Mouse (Mus musculus) stomach, postnatal 0 days (tissue): ENCODE results near the gene Dcaf7. TPM values are rescaled to one million over a fixed set of nuclear protein-coding genes. Genes with fewer than 3 reads are reported as not detected.
"Not testable (repeated sequence)": the region's sequence is repeated elsewhere in the genome, so short reads cannot be mapped to it uniquely, and the experiment has no call there.

Experiments used
- ATAC-seq: fragments of 200-750 bp; cut with Nextera tagmentation; 2 replicates; pipeline ENCODE4 v1.8.0; 2017; ENCODE audit not compliant: low FRiP score, low TSS enrichment
- DNase-seq: peaks from one replicate; pipeline ENCODE4 v3.0.0-alpha.2; 2016; ENCODE audit warnings: low spot score
- H3K27ac ChIP-seq: fragments of 300-500 bp; sonication (generic); replicated peaks from 2 replicates; pipeline ENCODE4 v1.5.1; 2014; ENCODE audit warnings: mild to moderate bottlenecking, control low read depth
- H3K27me3 ChIP-seq: fragments of 300-500 bp; sonication (generic); 2 replicates; pipeline ENCODE4 v1.6.1; 2014; ENCODE audit warnings: low read length; ENCODE audit not compliant: control insufficient read depth, insufficient read depth
- H3K36me3 ChIP-seq: fragments of 300-500 bp; sonication (generic); 2 replicates; pipeline ENCODE4 v1.6.1; 2014; ENCODE audit warnings: low read length, mixed read lengths; ENCODE audit not compliant: control insufficient read depth, insufficient read depth
- H3K4me1 ChIP-seq: fragments of 300-500 bp; sonication (generic); replicated peaks from 2 replicates; pipeline ENCODE4 v1.6.1; 2014; ENCODE audit warnings: antibody characterized with exemption; ENCODE audit not compliant: control insufficient read depth, insufficient read depth
- H3K4me2 ChIP-seq: fragments of 300-500 bp; sonication (generic); replicated peaks from 2 replicates; pipeline ENCODE4 v1.6.1; 2014; ENCODE audit warnings: low read depth, mild to moderate bottlenecking, control low read depth, moderate library complexity
- H3K4me3 ChIP-seq: fragments of 300-500 bp; sonication (generic); 2 replicates; pipeline ENCODE4 v1.5.1; 2014; ENCODE audit warnings: low read depth, low read length, control low read depth
- H3K9ac ChIP-seq: fragments of 300-500 bp; sonication (generic); 2 replicates; pipeline ENCODE4 v1.6.1; 2014; ENCODE audit warnings: mild to moderate bottlenecking, low read length, control low read depth, mixed read lengths
- H3K9me3 ChIP-seq: fragments of 300-500 bp; sonication (generic); 2 replicates; pipeline ENCODE4 v1.6.1; 2016; ENCODE audit warnings: low read length; ENCODE audit not compliant: control insufficient read depth
- CTCF ChIP-seq: IDR thresholded peaks from 2 replicates; pipeline ENCODE4 v1.5.1; 2016; ENCODE audit warnings: antibody characterized with exemption, low read depth, mild to moderate bottlenecking, moderate library complexity
- EP300 ChIP-seq: optimal IDR thresholded peaks from 2 replicates; pipeline ENCODE3; 2016; ENCODE audit warnings: antibody characterized with exemption
- WGBS: fragments of 180-500 bp; shearing (Covaris S2); extraction: QIAGEN DNeasy Blood & Tissue Kit; methylation state at CpG from one replicate; pipeline ENCODE4 v1.1.7; 2014; 5-methylcytosine and 5-hydroxymethylcytosine counted together
- polyA plus RNA-seq: library from polyadenylated mRNA; unstranded; fragments of >200 nt; fragmentation: Nextera tagmentation; extraction: Ambion mirVana; gene quantifications from 2 replicates; pipeline ENCODE4 v1.2.1, GENCODE M21; 2015

Dcaf7 gene
- polyA plus RNA-seq, 1 experiment from 2014 or later, result 25.9 TPM

GRCm38 (mm10) chr11:106060549-106060948, 23.9 kb downstream of the Dcaf7 start:
- ATAC-seq, result no peak
- H3K4me1 ChIP-seq, result no peaks in the 10 kb centered on the region
- TF ChIP-seq EP300 (no peak), CTCF (no peak)

GRCm38 (mm10) chr11:106061311-106061710, 24.6 kb downstream of the Dcaf7 start:
- Histone ChIP-seq H3K4me1 (no peaks in the 10 kb centered on the region), H3K27ac (no peak overlapping the region), H3K4me2 (no peak overlapping the region), H3K4me3 (no peak overlapping the region), H3K9ac (no peak overlapping the region), H3K9me3 (no peaks in the 10 kb centered on the region), H3K27me3 (no peaks in the 10 kb centered on the region), H3K36me3 (peaks cover 17% of the 10 kb centered on the region; the same call in 1 of the 2 replicates)
- TF ChIP-seq EP300, result no peak
- TF ChIP-seq CTCF, result no peak
- no peak for DNase-seq
- WGBS, result 90% methylated on average over 1 of the region's 1 CpGs
- no peak for ATAC-seq

More at GRCm38 (mm10) chr11:106060549-106060948, 23.9 kb downstream of the Dcaf7 start:
- DNase-seq, result no peak
- Histone ChIP-seq H3K36me3 (peaks cover 22% of the 10 kb centered on the region), H3K9me3 (no peaks in the 10 kb centered on the region), H3K4me2 (no peak overlapping the region), H3K27me3 (no peaks in the 10 kb centered on the region), H3K9ac (no peak overlapping the region), H3K4me3 (no peak overlapping the region), H3K27ac (no peak overlapping the region)
- 76% methylated on average over 1 of the region's 1 CpGs for WGBS

GRCm38 (mm10) chr11:106063756-106064155, 27.1 kb downstream of the Dcaf7 start:
- DNase-seq (no peak), ATAC-seq (no peak)
- no peak overlapping the region for H3K4me3 ChIP-seq
- no peak overlapping the region for H3K4me2 ChIP-seq
- no peak overlapping the region for H3K9ac ChIP-seq
- TF ChIP-seq CTCF, result no peak
- TF ChIP-seq EP300, result no peak
- WGBS, result 84% methylated on average over 5 of the region's 5 CpGs
- no peaks in the 10 kb centered on the region for H3K4me1 ChIP-seq
- H3K36me3 ChIP-seq, result 0 out of 2 replicates have a peak, but pooled peaks cover 4% of the 10 kb centered on the region
- H3K27ac ChIP-seq, result no peak overlapping the region
- no peaks in the 10 kb centered on the region for H3K9me3 ChIP-seq
- no peaks in the 10 kb centered on the region for H3K27me3 ChIP-seq

GRCm38 (mm10) chr11:106065073-106065922, 28.6 kb downstream of the Dcaf7 start:
- Histone ChIP-seq H3K27ac (no peak overlapping the region; the same call in 1 of the 2 replicates), H3K4me2 (peak overlapping the region; percentile 69), H3K27me3 (no peaks in the 10 kb centered on the region), H3K4me1 (no peaks in the 10 kb centered on the region), H3K9ac (peak overlapping the region; percentile 87; the same call in 1 of the 2 replicates), H3K36me3 (no peaks in the 10 kb centered on the region), H3K4me3 (peak overlapping the region; percentile 82), H3K9me3 (no peaks in the 10 kb centered on the region)
- WGBS, result 34% methylated on average over 18 of the region's 18 CpGs
- ATAC-seq (no peak), DNase-seq (no peak)
- TF ChIP-seq EP300 (no peak), CTCF (no peak)

GRCm38 (mm10) chr11:106065923-106066571, 29.4 kb downstream of the Dcaf7 start, which contains the start of gene Taco1:
Taco1 (plus strand) TSS chr11:106066061.
- TF ChIP-seq EP300 (no peak), CTCF (peak; percentile 51)
- H3K27ac ChIP-seq, result peak within 1 kb of the TSS; percentile 98
- H3K4me2 ChIP-seq, result peak within 1 kb of the TSS; percentile 69
- H3K9me3 ChIP-seq, result no peaks in the 10 kb centered on the region
- H3K27me3 ChIP-seq, result no peaks in the 10 kb centered on the region
- H3K9ac ChIP-seq, result peak within 1 kb of the TSS; percentile 87
- under 1% methylated on average over 49 of the region's 49 CpGs for WGBS
- DNase-seq (peak; percentile 98), ATAC-seq (peak; percentile 97)
- H3K4me1 ChIP-seq, result no peaks in the 10 kb centered on the region
- peak within 1 kb of the TSS; percentile 82 for H3K4me3 ChIP-seq
- no peaks in the 10 kb centered on the region for H3K36me3 ChIP-seq

GRCm38 (mm10) chr11:106066616-106067015, 29.9 kb downstream of the Dcaf7 start:
- Histone ChIP-seq H3K27ac (peak overlapping the region; percentile 98), H3K4me3 (peak overlapping the region; percentile 82)

More at GRCm38 (mm10) chr11:106066616-106067015, 29.9 kb downstream of the Dcaf7 start:
- Histone ChIP-seq H3K4me2 (peak overlapping the region; percentile 69), H3K9ac (peak overlapping the region; percentile 87)
- not testable (repeated sequence) for H3K4me1 ChIP-seq, ATAC-seq, H3K36me3 ChIP-seq, H3K9me3 ChIP-seq, H3K27me3 ChIP-seq
- 11% methylated on average over 23 of the region's 23 CpGs for WGBS
- peak; percentile 69 for DNase-seq
